Comparison of ENCODE assay signal across 14 mouse cellular contexts in genomic region chr2:135823690-135824089, GRCm38 (mm10).
"Had no signal": no experiment of that assay in that cellular context is flagged by ENCODE, and none has a peak within 500 bp of the region (broad histone marks: within the 10 kb centered on the region; RNA-seq: fewer than 3 reads in every experiment).

No protein-coding gene starts in this region.

- DNase-seq: lung, adult 18-20 months; lung, embryonic 14.5 days; lung, postnatal 10 days; lung, postnatal 4 days; right cerebral cortex, postnatal 14 days; right cerebral cortex, postnatal 4 days; spleen, adult 18-20 months; thymus, adult 18-20 months; thymus, postnatal 14 days; thymus, postnatal 36 days had no signal

- H3K36me3 ChIP-seq: midbrain, embryonic 13.5 days; midbrain, embryonic 15.5 days; neural tube, embryonic 12.5 days had no signal

- H3K4me3 ChIP-seq: midbrain, embryonic 13.5 days; midbrain, embryonic 15.5 days; neural tube, embryonic 12.5 days had no signal

- H3K4me2 ChIP-seq: lung, embryonic 14.5 days; midbrain, embryonic 11.5 days; midbrain, embryonic 13.5 days; midbrain, embryonic 15.5 days; neural tube, embryonic 12.5 days had no signal

- H3K27ac ChIP-seq: midbrain, embryonic 13.5 days; midbrain, embryonic 15.5 days; neural tube, embryonic 12.5 days had no signal

- ATAC-seq: midbrain, embryonic 13.5 days; midbrain, embryonic 15.5 days had no signal

- H3K4me1 ChIP-seq: midbrain, embryonic 15.5 days; neural tube, embryonic 12.5 days had no signal

- H3K9me3 ChIP-seq: midbrain, embryonic 13.5 days; midbrain, embryonic 15.5 days; neural tube, embryonic 12.5 days had no signal

- H3K27me3 ChIP-seq: midbrain, embryonic 13.5 days; midbrain, embryonic 15.5 days; neural tube, embryonic 12.5 days had no signal

- H3K9ac ChIP-seq: lung, embryonic 14.5 days; midbrain, embryonic 13.5 days; midbrain, embryonic 15.5 days; neural tube, embryonic 12.5 days had no signal
